Mouse (Mus musculus): ENCODE measurements around the gene Gpx3. TPM values are rescaled to one million over a fixed set of nuclear protein-coding genes. Genes with fewer than 3 reads are reported as not detected.

Gene Gpx3
- polyA plus RNA-seq, 1 experiment from 2014 or later, result 293 TPM

GRCm38 (mm10) chr11:54917461-54917860 lies 15.2 kb downstream of the Gpx3 start:
- Histone ChIP-seq H3K36me3 (peaks cover 77% of the 10 kb centered on the region), H3K27ac (replicated peaks) (no peak overlapping the region), H3K4me1 (peaks cover 4% of the 10 kb centered on the region), H3K27me3 (no peaks in the 10 kb centered on the region), H3K4me2 (replicated peaks) (no peak overlapping the region), H3K4me3 (replicated peaks) (no peak overlapping the region), H3K9ac (no peak overlapping the region), H3K9me3 (replicated peaks) (no peaks in the 10 kb centered on the region)
- ATAC-seq (ENCODE audit: insufficient number of reproducible peaks, low FRiP score, low TSS enrichment, low read depth), result no peak
- 93% methylated on average over 7 of the region's 7 CpGs for WGBS

DNA sequence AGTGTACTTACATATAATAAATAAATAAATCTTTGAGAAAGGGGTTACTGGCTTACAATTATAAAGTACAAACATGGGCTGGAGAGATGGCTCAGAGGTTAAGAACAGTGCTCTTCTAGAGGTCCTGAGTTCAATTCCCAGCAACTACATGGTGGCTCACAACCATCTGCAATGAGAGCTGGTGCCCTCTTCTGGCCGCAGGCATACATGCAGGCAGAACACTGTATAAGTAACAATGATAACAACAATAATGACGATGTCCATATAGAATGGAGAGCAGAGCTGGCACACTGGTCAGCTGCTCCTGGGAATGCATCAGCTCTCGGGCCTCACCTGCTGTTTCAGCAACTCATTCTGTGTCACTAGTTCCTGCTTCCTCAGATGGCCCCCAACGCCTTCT lies 16.0 kb downstream of the Gpx3 start:
- Histone ChIP-seq H3K9me3 (replicated peaks) (no peaks in the 10 kb centered on the region), H3K4me2 (replicated peaks) (no peak overlapping the region), H3K27ac (replicated peaks) (no peak overlapping the region), H3K9ac (no peak overlapping the region), H3K27me3 (no peaks in the 10 kb centered on the region), H3K4me3 (replicated peaks) (no peak overlapping the region), H3K36me3 (peaks cover 78% of the 10 kb centered on the region), H3K4me1 (peaks cover 4% of the 10 kb centered on the region)
- ATAC-seq (ENCODE audit: insufficient number of reproducible peaks, low FRiP score, low TSS enrichment, low read depth), result no peak
- 90% methylated on average over 4 of the region's 4 CpGs for WGBS

DNA sequence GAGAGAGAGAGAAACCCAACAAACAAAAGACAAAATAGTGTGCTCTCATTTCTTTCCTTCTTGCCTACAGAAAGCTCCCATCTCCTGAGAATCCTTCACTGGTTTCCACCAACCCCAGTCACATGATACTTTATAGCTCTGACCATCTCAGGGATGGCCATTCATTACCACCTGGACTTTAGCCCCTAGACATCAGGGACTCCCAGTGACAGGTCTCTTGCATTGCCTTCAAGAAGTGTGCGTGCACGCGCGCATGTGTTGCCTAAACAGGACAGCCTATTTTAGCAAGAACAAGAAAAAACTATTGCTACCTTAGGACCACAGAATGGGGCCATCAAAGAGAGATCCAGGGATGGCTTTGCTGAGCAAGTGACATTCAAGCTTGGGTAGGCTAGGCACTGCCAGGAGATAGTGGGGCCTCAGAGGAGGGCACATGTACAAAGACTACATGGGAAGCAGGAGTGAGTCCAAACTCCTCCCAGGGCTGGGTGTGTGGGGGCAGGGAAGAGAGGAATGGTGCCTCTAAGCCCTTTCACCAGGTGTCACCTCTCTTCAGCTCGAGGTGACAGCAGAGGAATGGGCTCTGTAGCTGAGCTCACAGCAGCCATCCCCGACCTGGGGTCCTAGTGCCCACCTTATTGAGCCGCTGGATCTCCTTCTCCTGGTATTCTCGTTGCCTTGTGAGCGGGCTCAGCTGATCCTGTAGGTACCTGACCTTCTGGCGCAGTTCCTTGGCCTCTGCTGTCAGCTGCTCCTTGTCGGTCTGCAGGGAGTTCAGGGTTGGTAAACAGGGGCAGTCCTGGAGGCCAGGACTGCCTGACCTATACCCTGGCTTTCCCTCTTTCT lies 18.1 kb downstream of the Gpx3 start:
- ATAC-seq (ENCODE audit: insufficient number of reproducible peaks, low FRiP score, low TSS enrichment, low read depth), result no peak
- 72% methylated on average over 11 of the region's 11 CpGs for WGBS
- no peak overlapping the region for H3K4me3 ChIP-seq (replicated peaks)

DNA sequence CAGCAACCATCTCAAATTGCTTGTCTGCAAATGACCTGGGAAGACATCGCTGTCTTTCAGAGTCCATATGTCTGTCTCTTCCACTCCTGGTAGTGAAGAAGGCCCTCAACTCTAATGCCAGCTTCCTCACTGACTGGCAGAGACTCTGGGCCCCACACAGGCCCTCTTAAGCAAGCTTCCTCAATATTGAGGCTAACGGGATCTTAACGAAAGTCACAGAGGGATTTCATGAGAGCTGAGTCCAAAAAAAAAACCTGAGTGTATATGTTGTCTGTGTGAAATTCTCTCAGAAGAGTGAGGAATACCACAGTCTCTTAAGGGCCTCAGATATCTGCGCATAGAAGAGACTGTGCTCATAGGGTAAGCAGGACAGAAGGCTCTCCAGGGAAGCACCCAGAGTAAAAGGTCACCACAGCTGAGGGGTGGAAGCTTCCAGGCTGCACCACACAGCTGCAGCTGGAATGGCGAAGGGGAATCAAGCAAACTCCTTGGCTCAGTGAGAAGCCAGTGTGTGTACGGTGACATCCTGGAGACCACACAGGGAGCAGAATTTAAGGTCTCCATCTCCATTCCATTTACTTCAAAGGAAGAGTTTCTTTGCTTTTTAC lies 18.8 kb downstream of the Gpx3 start:
- 64% methylated on average over 6 of the region's 6 CpGs for WGBS
- H3K27ac ChIP-seq (replicated peaks), result 0 out of 2 replicates have a peak overlapping the region, but pooled peaks have one; percentile 44
- peaks cover 83% of the 10 kb centered on the region for H3K36me3 ChIP-seq
- H3K9me3 ChIP-seq (replicated peaks), result no peaks in the 10 kb centered on the region
- no peak overlapping the region for H3K4me2 ChIP-seq (replicated peaks)
- peaks cover 4% of the 10 kb centered on the region for H3K4me1 ChIP-seq
- H3K27me3 ChIP-seq, result no peaks in the 10 kb centered on the region
- ATAC-seq (ENCODE audit: insufficient number of reproducible peaks, low FRiP score, low TSS enrichment, low read depth), result no peak
- H3K9ac ChIP-seq, result no peak overlapping the region
- no peak overlapping the region for H3K4me3 ChIP-seq (replicated peaks)

More for the DNA sequence above, 18.1 kb downstream of the Gpx3 start:
- H3K27ac ChIP-seq (replicated peaks), result no peak overlapping the region
- peaks cover 79% of the 10 kb centered on the region for H3K36me3 ChIP-seq
- peaks cover 4% of the 10 kb centered on the region for H3K4me1 ChIP-seq
- no peak overlapping the region for H3K4me2 ChIP-seq (replicated peaks)
- H3K9ac ChIP-seq, result no peak overlapping the region
- no peaks in the 10 kb centered on the region for H3K9me3 ChIP-seq (replicated peaks)
- H3K27me3 ChIP-seq, result no peaks in the 10 kb centered on the region

DNA sequence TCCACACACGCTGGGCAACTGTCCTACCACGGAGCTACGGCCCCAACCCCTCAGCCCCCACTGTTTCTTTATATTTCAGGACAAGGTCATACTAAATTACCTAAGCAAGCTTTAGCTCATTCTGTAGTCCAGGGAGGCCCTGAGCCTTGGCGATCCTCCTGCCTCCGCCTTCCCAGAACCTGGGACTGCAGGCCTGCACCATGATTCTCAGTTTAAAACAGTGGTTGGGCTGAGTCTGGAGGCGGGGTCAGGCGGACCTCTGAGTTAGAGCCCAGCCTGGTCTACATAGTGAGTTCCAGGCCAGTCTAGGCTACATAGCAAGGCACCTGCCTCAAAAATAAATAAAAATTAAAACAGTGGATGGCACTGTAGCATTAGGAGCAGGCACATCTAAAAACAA lies 19.5 kb downstream of the Gpx3 start:
- Histone ChIP-seq H3K27ac (replicated peaks) (0 out of 2 replicates have a peak overlapping the region, but pooled peaks have one; percentile 44), H3K4me1 (peaks cover 4% of the 10 kb centered on the region), H3K27me3 (no peaks in the 10 kb centered on the region), H3K4me3 (replicated peaks) (no peak overlapping the region), H3K36me3 (peaks cover 84% of the 10 kb centered on the region), H3K9ac (no peak overlapping the region), H3K9me3 (replicated peaks) (no peaks in the 10 kb centered on the region), H3K4me2 (replicated peaks) (no peak overlapping the region)
- 45% methylated on average over 7 of the region's 7 CpGs for WGBS
- peak; percentile 79 for ATAC-seq (ENCODE audit: insufficient number of reproducible peaks, low FRiP score, low TSS enrichment, low read depth)

GRCm38 (mm10) chr11:54922488-54922887 lies 20.2 kb downstream of the Gpx3 start:
- Histone ChIP-seq H3K4me3 (replicated peaks) (no peak overlapping the region), H3K4me2 (replicated peaks) (no peak overlapping the region), H3K36me3 (peaks cover 84% of the 10 kb centered on the region), H3K27ac (replicated peaks) (no peak overlapping the region), H3K9ac (no peak overlapping the region), H3K4me1 (peaks cover 4% of the 10 kb centered on the region), H3K27me3 (no peaks in the 10 kb centered on the region), H3K9me3 (replicated peaks) (no peaks in the 10 kb centered on the region)
- 84% methylated on average over 3 of the region's 3 CpGs for WGBS
- ATAC-seq (ENCODE audit: insufficient number of reproducible peaks, low FRiP score, low TSS enrichment, low read depth), result no peak

DNA sequence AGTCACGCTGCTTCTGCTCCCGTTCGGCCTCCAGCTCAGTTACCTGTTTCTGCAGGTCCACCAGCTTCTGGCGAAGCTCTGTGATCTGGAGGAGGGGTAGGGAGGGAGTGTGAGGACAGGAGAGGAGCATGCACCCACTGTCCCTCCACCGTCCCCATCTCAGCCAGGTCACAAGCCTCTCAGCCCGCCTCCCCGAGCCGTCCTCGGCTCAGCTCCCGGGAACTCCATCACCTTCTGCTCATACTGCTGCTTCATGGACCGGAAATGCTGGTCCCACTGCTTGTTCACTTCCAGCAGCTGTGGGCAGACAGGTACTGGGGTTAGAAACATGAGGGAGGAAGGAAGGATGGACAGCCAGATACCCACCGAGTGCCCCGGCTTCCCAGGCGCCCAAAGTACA lies 21.9 kb downstream of the Gpx3 start:
- Histone ChIP-seq H3K9ac (no peak overlapping the region), H3K4me2 (replicated peaks) (no peak overlapping the region), H3K4me3 (replicated peaks) (no peak overlapping the region), H3K36me3 (peaks cover 84% of the 10 kb centered on the region), H3K4me1 (peaks cover 4% of the 10 kb centered on the region), H3K27ac (replicated peaks) (no peak overlapping the region), H3K27me3 (no peaks in the 10 kb centered on the region), H3K9me3 (replicated peaks) (no peaks in the 10 kb centered on the region)
- ATAC-seq (ENCODE audit: insufficient number of reproducible peaks, low FRiP score, low TSS enrichment, low read depth), result no peak
- 90% methylated on average over 14 of the region's 14 CpGs for WGBS

DNA sequence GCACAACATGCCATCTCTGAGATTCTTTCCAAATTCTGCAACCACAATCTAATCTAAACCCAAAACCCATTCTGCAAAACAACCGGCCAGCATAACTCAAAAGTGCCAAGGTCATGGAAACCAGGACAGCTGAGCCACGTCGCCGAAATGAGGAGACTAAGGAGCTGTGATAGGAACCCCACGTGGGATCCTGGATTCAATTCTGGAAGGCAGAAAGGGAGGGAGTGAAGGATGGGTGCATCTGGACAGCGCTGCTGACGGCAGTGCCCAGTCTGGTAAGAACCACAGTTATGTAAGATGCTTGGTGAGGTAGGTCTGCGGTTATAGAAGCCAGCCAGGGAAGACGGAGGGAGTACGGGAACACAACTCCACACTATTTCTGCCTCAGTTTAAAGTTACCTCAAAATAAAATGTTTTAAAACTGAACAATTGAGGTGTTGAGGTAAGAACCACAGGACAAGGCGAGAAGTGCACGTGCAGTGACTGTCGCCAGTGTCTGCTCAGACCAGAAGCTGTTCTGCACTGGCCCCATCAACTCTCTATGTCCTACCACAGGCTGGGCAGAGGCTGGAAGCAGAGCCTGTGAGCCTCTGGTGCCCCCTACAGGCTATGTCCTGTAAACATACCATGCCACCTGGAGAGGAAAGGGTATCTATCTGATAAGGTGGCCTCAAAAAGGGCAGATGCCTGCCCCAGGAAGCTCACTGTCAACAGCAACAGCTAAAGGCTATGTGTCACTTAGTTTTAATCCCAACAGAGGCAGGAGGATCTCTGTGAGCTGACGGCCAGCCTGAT lies 25.3 kb downstream of the Gpx3 start:
- 76% methylated on average over 14 of the region's 14 CpGs for WGBS
- H3K36me3 ChIP-seq, result peaks cover 93% of the 10 kb centered on the region

GRCm38 (mm10) chr11:54928219-54928618 lies 26.0 kb downstream of the Gpx3 start:
- H3K9me3 ChIP-seq (replicated peaks), result no peaks in the 10 kb centered on the region
- H3K4me3 ChIP-seq (replicated peaks), result no peak overlapping the region
- no peaks in the 10 kb centered on the region for H3K4me1 ChIP-seq
- no peak overlapping the region for H3K27ac ChIP-seq (replicated peaks)
- ATAC-seq (ENCODE audit: insufficient number of reproducible peaks, low FRiP score, low TSS enrichment, low read depth), result no peak
- H3K36me3 ChIP-seq, result peaks cover 92% of the 10 kb centered on the region
- no peaks in the 10 kb centered on the region for H3K27me3 ChIP-seq
- H3K9ac ChIP-seq, result no peak overlapping the region
- H3K4me2 ChIP-seq (replicated peaks), result no peak overlapping the region
- 86% methylated on average over 3 of the region's 3 CpGs for WGBS

More for the DNA sequence above, 25.3 kb downstream of the Gpx3 start:
- Histone ChIP-seq H3K27me3 (no peaks in the 10 kb centered on the region), H3K4me2 (replicated peaks) (no peak overlapping the region), H3K4me3 (replicated peaks) (no peak overlapping the region), H3K4me1 (no peaks in the 10 kb centered on the region), H3K9ac (no peak overlapping the region), H3K27ac (replicated peaks) (no peak overlapping the region), H3K9me3 (replicated peaks) (no peaks in the 10 kb centered on the region)
- ATAC-seq (ENCODE audit: insufficient number of reproducible peaks, low FRiP score, low TSS enrichment, low read depth), result no peak

GRCm38 (mm10) chr11:54928886-54929285 lies 26.6 kb downstream of the Gpx3 start:
- no peak overlapping the region for H3K4me3 ChIP-seq (replicated peaks)
- ATAC-seq (ENCODE audit: insufficient number of reproducible peaks, low FRiP score, low TSS enrichment, low read depth), result no peak
- WGBS, result 74% methylated on average over 7 of the region's 7 CpGs
- no peak overlapping the region for H3K27ac ChIP-seq (replicated peaks)
- no peaks in the 10 kb centered on the region for H3K4me1 ChIP-seq
- H3K27me3 ChIP-seq, result no peaks in the 10 kb centered on the region
- H3K9ac ChIP-seq, result no peak overlapping the region
- H3K4me2 ChIP-seq (replicated peaks), result no peak overlapping the region
- H3K36me3 ChIP-seq, result peaks cover 92% of the 10 kb centered on the region
- H3K9me3 ChIP-seq (replicated peaks), result no peaks in the 10 kb centered on the region

- ATAC-seq (ENCODE audit: insufficient number of reproducible peaks, low FRiP score, low TSS enrichment, low read depth), result no peak
- Histone ChIP-seq H3K9ac (no peak overlapping the region), H3K4me2 (replicated peaks) (no peak overlapping the region), H3K27me3 (no peaks in the 10 kb centered on the region), H3K27ac (replicated peaks) (no peak overlapping the region), H3K36me3 (peaks cover 92% of the 10 kb centered on the region), H3K4me3 (replicated peaks) (no peak overlapping the region), H3K9me3 (replicated peaks) (no peaks in the 10 kb centered on the region), H3K4me1 (no peaks in the 10 kb centered on the region)
- WGBS, result 90% methylated on average over 6 of the region's 6 CpGs
These were observed 27.0 kb downstream of the Gpx3 start for GRCm38 (mm10) chr11:54929290-54929689.

All from embryonic facial prominence, embryonic 15.5 days (tissue).